Mouse (Mus musculus) liver, postnatal 0 days (tissue): Measurements from ENCODE around the gene Socs4. TPM values are rescaled to one million over a fixed set of nuclear protein-coding genes. Genes with fewer than 3 reads are reported as not detected.
A peak's percentile ranks its signal among the peaks of the same experiment; 100 is the strongest.

Experiments used
- ATAC-seq: fragments of 200-750 bp; cut with Nextera tagmentation; 2 replicates; pipeline ENCODE4 v1.8.0; 2017; ENCODE audit warnings: mild to moderate bottlenecking, moderate library complexity
- DNase-seq: peaks from one replicate; pipeline ENCODE4 v3.0.0-alpha.2; 2016
- H3K27ac ChIP-seq: fragments of 300-500 bp; sonication (generic); 2 replicates; pipeline ENCODE4 v1.5.1; 2014; ENCODE audit warnings: antibody characterized with exemption, moderate library complexity, mild to moderate bottlenecking, low read depth
- H3K27me3 ChIP-seq: fragments of 300-500 bp; sonication (generic); 2 replicates; pipeline ENCODE4 v1.6.1; 2014; ENCODE audit warnings: low read length, control low read depth, mixed read lengths; ENCODE audit not compliant: insufficient read depth
- H3K36me3 ChIP-seq: fragments of 300-500 bp; sonication (generic); replicated peaks from 2 replicates; pipeline ENCODE4 v1.6.1; 2014; ENCODE audit warnings: mild to moderate bottlenecking, control low read depth, low read length, moderate library complexity, mixed read lengths; ENCODE audit not compliant: insufficient read depth
- H3K4me1 ChIP-seq: fragments of 300-500 bp; sonication (generic); 2 replicates; pipeline ENCODE4 v1.6.1; 2014; ENCODE audit warnings: antibody characterized with exemption, mild to moderate bottlenecking, control low read depth; ENCODE audit not compliant: insufficient read depth
- H3K4me2 ChIP-seq: fragments of 300-500 bp; sonication (generic); 2 replicates; pipeline ENCODE4 v1.6.1; 2014; ENCODE audit warnings: low read depth, mild to moderate bottlenecking, low read length, moderate library complexity, mixed read lengths
- H3K4me3 ChIP-seq: fragments of 300-500 bp; sonication (generic); 2 replicates; pipeline ENCODE4 v1.5.1; 2014; ENCODE audit warnings: low read depth, low read length
- H3K9ac ChIP-seq: fragments of 300-500 bp; sonication (generic); replicated peaks from 2 replicates; pipeline ENCODE4 v1.6.1; 2014; ENCODE audit warnings: mild to moderate bottlenecking, moderate library complexity
- H3K9me3 ChIP-seq: fragments of 300-500 bp; sonication (generic); 2 replicates; pipeline ENCODE4 v1.6.1; 2016; ENCODE audit warnings: mild to moderate bottlenecking, control low read depth, low read length, mixed read lengths
- CTCF ChIP-seq: sonication (generic); IDR thresholded peaks from 2 replicates; pipeline ENCODE4 v1.5.1; 2016; ENCODE audit warnings: antibody characterized with exemption, low read depth
- EP300 ChIP-seq: IDR thresholded peaks from 2 replicates; pipeline ENCODE4 v1.6.1; 2016; ENCODE audit warnings: antibody characterized with exemption, low read depth, mild to moderate bottlenecking
- WGBS: fragments of 180-500 bp; shearing (Covaris S2); extraction: QIAGEN DNeasy Blood & Tissue Kit; methylation state at CpG from one replicate; pipeline ENCODE4 v1.1.7; 2014; ENCODE audit not compliant: insufficient replicate concordance; 5-methylcytosine and 5-hydroxymethylcytosine counted together
- polyA plus RNA-seq: library from polyadenylated mRNA; unstranded; fragments of >200 nt; fragmentation: Nextera tagmentation; extraction: Ambion mirVana; gene quantifications from 2 replicates; pipeline ENCODE4 v1.2.1, GENCODE M21; 2015

The Socs4 gene
- polyA plus RNA-seq, 1 experiment from 2014 or later, result 1.9 TPM

DNA sequence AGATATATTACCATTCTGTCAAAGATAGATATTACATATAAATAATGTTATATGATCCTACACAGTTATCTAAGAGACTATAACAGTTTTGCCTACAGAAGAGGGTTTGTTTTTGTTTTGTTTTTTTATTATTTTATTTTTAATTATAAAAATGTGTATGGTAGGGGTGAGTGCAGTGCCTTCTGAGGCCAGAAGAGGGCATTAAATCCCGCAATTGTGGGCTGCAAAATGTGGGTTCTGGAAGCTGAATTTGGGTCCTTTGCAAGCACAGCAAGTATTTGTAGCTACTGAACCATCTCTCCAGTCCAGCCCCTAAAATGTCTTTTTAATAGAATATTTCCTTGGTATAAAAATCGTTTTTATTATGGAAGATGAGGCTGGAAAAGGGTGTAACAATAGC lies 2.3 kb downstream of the Socs4 start:
- ATAC-seq (no peak), DNase-seq (no peak)
- WGBS, result 81% methylated on average over 2 of the region's 2 CpGs
- Histone ChIP-seq H3K4me1 (peaks cover 10% of the 10 kb centered on the region), H3K9ac (no peak overlapping the region), H3K4me3 (no peak overlapping the region), H3K36me3 (peaks cover 14% of the 10 kb centered on the region), H3K27me3 (no peaks in the 10 kb centered on the region), H3K9me3 (no peaks in the 10 kb centered on the region), H3K27ac (no peak overlapping the region), H3K4me2 (no peak overlapping the region)
- peak; percentile 55 for TF ChIP-seq CTCF
- no peak for TF ChIP-seq EP300

GRCm38 (mm10) chr14:47281535-47281934 lies 4.8 kb downstream of the Socs4 start:
- TF ChIP-seq CTCF, result no peak
- no peak for TF ChIP-seq EP300
- DNase-seq, result no peak
- no peak for ATAC-seq
- no peaks in the 10 kb centered on the region for H3K27me3 ChIP-seq
- no peak overlapping the region for H3K4me3 ChIP-seq
- WGBS, result 89% methylated on average over 4 of the region's 4 CpGs
- no peak overlapping the region for H3K9ac ChIP-seq
- no peak overlapping the region for H3K4me2 ChIP-seq
- H3K9me3 ChIP-seq, result no peaks in the 10 kb centered on the region
- H3K36me3 ChIP-seq, result peaks cover 10% of the 10 kb centered on the region
- no peak overlapping the region for H3K27ac ChIP-seq
- peaks cover 15% of the 10 kb centered on the region for H3K4me1 ChIP-seq

DNA sequence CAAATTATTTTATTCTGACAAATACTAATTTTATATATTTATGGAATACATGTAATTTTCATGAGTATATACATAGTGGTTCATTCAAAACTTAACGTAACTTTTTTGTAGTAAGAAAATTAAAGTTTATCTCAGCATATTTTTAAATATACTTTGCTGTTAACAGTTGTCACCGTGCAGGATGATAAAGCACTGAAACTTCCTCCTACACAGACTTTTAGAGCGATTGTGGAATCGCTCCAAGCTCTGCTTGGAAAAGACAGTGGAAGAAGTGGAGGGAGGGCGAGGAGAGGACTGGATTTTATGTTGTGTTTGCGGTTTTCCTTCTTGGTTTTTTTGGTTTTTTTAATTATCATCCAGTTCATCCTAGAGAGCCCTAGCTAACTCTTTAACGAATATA lies 6.8 kb downstream of the Socs4 start:
- TF ChIP-seq EP300 (no peak), CTCF (no peak)
- H3K27ac ChIP-seq, result no peak overlapping the region
- no peak overlapping the region for H3K4me3 ChIP-seq
- H3K4me2 ChIP-seq, result no peak overlapping the region
- whole genome bisulfite sequencing, result 49% methylated on average over 7 of the region's 7 CpGs
- no peak overlapping the region for H3K9ac ChIP-seq
- H3K9me3 ChIP-seq, result no peaks in the 10 kb centered on the region
- no peaks in the 10 kb centered on the region for H3K27me3 ChIP-seq
- ATAC-seq (no peak), DNase-seq (no peak)
- peaks cover 12% of the 10 kb centered on the region for H3K4me1 ChIP-seq
- H3K36me3 ChIP-seq, result peaks cover 10% of the 10 kb centered on the region

DNA sequence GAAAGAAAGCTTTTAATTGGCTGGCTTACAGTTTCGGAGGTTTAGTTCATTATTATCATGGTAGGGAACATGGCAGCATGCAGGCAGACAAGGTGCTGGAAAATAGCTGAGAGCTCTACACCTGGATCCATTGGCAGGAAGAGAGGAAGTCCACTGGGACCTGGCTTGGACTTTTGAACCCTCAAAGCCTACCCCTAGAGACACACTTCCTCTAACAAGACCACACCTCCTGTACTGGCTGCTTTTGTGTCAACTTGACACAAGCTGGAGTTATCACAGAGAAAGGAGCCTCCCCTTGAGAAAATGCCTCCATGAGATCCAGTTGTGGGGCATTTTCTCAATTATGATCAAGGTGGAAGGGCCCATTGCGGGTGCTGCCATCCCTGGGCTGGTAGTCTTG lies 8.5 kb downstream of the Socs4 start:
- no peak overlapping the region for H3K27ac ChIP-seq
- DNase-seq, result no peak
- peaks cover 19% of the 10 kb centered on the region for H3K36me3 ChIP-seq
- H3K4me3 ChIP-seq, result no peak overlapping the region
- TF ChIP-seq CTCF, result no peak
- no peak for TF ChIP-seq EP300
- 96% methylated on average over 2 of the region's 2 CpGs for WGBS
- no peak overlapping the region for H3K4me2 ChIP-seq
- no peak overlapping the region; the same call in 1 of the 2 replicates for H3K9ac ChIP-seq
- H3K27me3 ChIP-seq, result no peaks in the 10 kb centered on the region
- peaks cover 12% of the 10 kb centered on the region for H3K4me1 ChIP-seq
- 0 out of 2 replicates have a peak, but pooled peaks have one; percentile 40 for ATAC-seq
- H3K9me3 ChIP-seq, result no peaks in the 10 kb centered on the region

DNA sequence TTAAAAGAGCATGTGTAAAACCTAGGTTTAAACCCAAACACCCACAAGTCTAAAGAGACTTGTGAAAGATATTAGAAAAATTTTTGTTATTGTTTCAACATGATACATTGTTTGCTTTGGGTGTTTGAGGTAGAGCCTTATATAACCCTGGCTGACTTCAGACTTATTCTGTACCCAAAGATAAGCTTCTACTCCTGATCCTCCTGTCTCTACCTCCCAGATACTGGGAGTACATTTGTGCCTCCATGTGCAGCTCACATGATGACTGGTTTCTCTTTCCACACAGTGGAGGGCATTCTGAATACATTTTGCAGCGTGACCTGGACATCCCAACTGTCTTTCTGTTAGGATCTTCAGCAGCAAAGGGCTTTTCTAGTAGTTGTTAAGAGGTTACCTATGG lies 9.5 kb downstream of the Socs4 start:
- Histone ChIP-seq H3K36me3 (peaks cover 19% of the 10 kb centered on the region), H3K27ac (no peak overlapping the region), H3K4me2 (no peak overlapping the region), H3K9me3 (no peaks in the 10 kb centered on the region), H3K4me3 (no peak overlapping the region), H3K27me3 (no peaks in the 10 kb centered on the region), H3K9ac (no peak overlapping the region), H3K4me1 (peaks cover 12% of the 10 kb centered on the region)
- 71% methylated on average over 1 of the region's 1 CpGs for WGBS
- no peak for ATAC-seq
- no peak for DNase-seq
- TF ChIP-seq CTCF (no peak), EP300 (no peak)

- Histone ChIP-seq H3K9me3 (no peaks in the 10 kb centered on the region), H3K27me3 (no peaks in the 10 kb centered on the region), H3K36me3 (peaks cover 14% of the 10 kb centered on the region), H3K4me3 (no peak overlapping the region), H3K9ac (no peak overlapping the region), H3K4me1 (peaks cover 17% of the 10 kb centered on the region), H3K4me2 (no peak overlapping the region), H3K27ac (no peak overlapping the region)
- no peak for ATAC-seq
- TF ChIP-seq CTCF (no peak), EP300 (no peak)
- 58% methylated on average over 5 of the region's 5 CpGs for WGBS
- DNase-seq, result no peak
Measured at GRCm38 (mm10) chr14:47287021-47287420, 10.3 kb downstream of the Socs4 start.

DNA sequence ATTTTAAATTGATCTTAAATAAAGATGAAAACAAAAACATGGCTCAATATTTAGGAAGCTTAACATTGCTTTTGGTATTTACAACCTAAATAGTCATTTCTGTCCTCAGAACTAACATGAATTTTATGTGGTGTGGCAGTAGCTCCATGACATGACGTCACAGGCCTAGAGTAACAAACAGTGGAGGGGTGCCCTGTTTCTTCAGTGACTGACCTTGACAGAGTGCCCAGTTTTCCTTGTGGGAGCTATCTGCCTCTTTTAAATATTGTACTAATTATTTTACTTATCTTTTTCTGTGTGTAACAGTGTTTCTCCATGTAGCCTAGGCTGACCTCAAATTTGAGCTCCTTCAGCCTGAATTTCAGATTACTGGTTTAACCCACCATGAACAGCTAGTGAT lies 15.0 kb downstream of the Socs4 start:
- ATAC-seq (peak; percentile 58; the same call in 1 of the 2 replicates), DNase-seq (no peak)
- Histone ChIP-seq H3K27ac (peak overlapping the region; percentile 34; the same call in 1 of the 2 replicates), H3K9ac (no peak overlapping the region), H3K9me3 (no peaks in the 10 kb centered on the region), H3K4me3 (no peak overlapping the region), H3K36me3 (peaks cover 14% of the 10 kb centered on the region), H3K4me1 (peaks cover 18% of the 10 kb centered on the region), H3K4me2 (no peak overlapping the region), H3K27me3 (no peaks in the 10 kb centered on the region)
- WGBS, result 62% methylated on average over 1 of the region's 1 CpGs
- TF ChIP-seq EP300, result no peak
- TF ChIP-seq CTCF, result no peak
